Mouse (Mus musculus): ENCODE results near the gene Tmem203. TPM values are rescaled to one million over a fixed set of nuclear protein-coding genes. Genes with fewer than 3 reads are reported as not detected.

Gene Tmem203
- total RNA-seq, 2 experiments from 2014 or later: 30.5 to 31.4 TPM

Other genes starting within 250 kb of the Tmem203 start
- gene Nsmf, start 201.1 kb upstream of the Tmem203 start, total RNA-seq (2021): 100 to 1,000 TPM; 566 to 585 TPM
- gene Entpd8, start 175.1 kb upstream of the Tmem203 start, total RNA-seq (2021): not detected
- not detected for gene Noxa1, start 160.3 kb upstream of the Tmem203 start, total RNA-seq (2021)
- gene Nrarp, start 74.7 kb upstream of the Tmem203 start, total RNA-seq (2021): 10 to 100 TPM; 34.5 to 41.9 TPM
- 1 to 10 TPM; 1.8 to 1.9 TPM for gene Tor4a, start 58.6 kb upstream of the Tmem203 start, total RNA-seq (2021)
- 10 to 100 TPM; 51.1 to 56.9 TPM for gene Nelfb, start 44.0 kb upstream of the Tmem203 start, total RNA-seq (2021)
- not detected for gene Stpg3, start 40.8 kb upstream of the Tmem203 start, total RNA-seq (2021)
- gene Fam166a, start 36.7 kb upstream of the Tmem203 start, total RNA-seq (2021): not detected
- 100 to 1,000 TPM; 484 to 492 TPM for gene Tubb4b, start 30.7 kb upstream of the Tmem203 start, total RNA-seq (2021)
- gene Slc34a3, start 21.1 kb upstream of the Tmem203 start, total RNA-seq (2021): not detected
- gene Rnf224, start 18.7 kb upstream of the Tmem203 start, total RNA-seq (2021): not detected
- 100 to 1,000 TPM; 229 to 231 TPM for gene Rnf208, start 13.2 kb upstream of the Tmem203 start, total RNA-seq (2021)
- gene Cysrt1, start 13.0 kb upstream of the Tmem203 start, total RNA-seq (2021): not detected
- 1 to 10 TPM in 1 of 2 experiments, not detected in 1; 2.4 TPM for gene AL732309.1, start 8.6 kb upstream of the Tmem203 start, total RNA-seq (2021)
- 10 to 100 TPM; 10.8 to 14.6 TPM for gene Tprn, start 7.2 kb downstream of the Tmem203 start, total RNA-seq (2021)
- 10 to 100 TPM; 72.1 to 81.0 TPM for gene Ssna1, start 17.0 kb downstream of the Tmem203 start, total RNA-seq (2021)
- gene Anapc2, start 17.0 kb downstream of the Tmem203 start, total RNA-seq (2021): 10 to 100 TPM; 79.7 to 85.1 TPM
- not detected for gene Tmem210, start 32.7 kb downstream of the Tmem203 start, total RNA-seq (2021)
- gene Lrrc26, start 34.5 kb downstream of the Tmem203 start, total RNA-seq (2021): not detected
- gene Grin1, start 63.7 kb downstream of the Tmem203 start, total RNA-seq (2021): 100 to 1,000 TPM; 386 to 400 TPM
- gene Man1b1, start 76.9 kb downstream of the Tmem203 start, total RNA-seq (2021): 10 to 100 TPM; 57.6 to 64.0 TPM
- 10 to 100 TPM; 24.7 to 28.5 TPM for gene Dpp7, start 100.9 kb downstream of the Tmem203 start, total RNA-seq (2021)
- 10 to 100 TPM in 1 of 2 experiments, 1 to 10 TPM in 1; 6.3 to 12.1 TPM for gene Uap1l1, start 110.2 kb downstream of the Tmem203 start, total RNA-seq (2021)
- 1 to 10 TPM; 9.6 to 9.9 TPM for gene Sapcd2, start 116.9 kb downstream of the Tmem203 start, total RNA-seq (2021)
- gene Entpd2, start 140.4 kb downstream of the Tmem203 start, total RNA-seq (2021): 10 to 100 TPM; 12.2 to 15.6 TPM
- gene Npdc1, start 143.9 kb downstream of the Tmem203 start, total RNA-seq (2021): 100 to 1,000 TPM; 401 to 408 TPM
- gene Fut7, start 167.8 kb downstream of the Tmem203 start, total RNA-seq (2021): under 1 TPM; 0.22 to 0.41 TPM
- 100 to 1,000 TPM; 113 to 121 TPM for gene Abca2, start 173.3 kb downstream of the Tmem203 start, total RNA-seq (2021)
- under 1 TPM in 1 of 2 experiments, not detected in 1; 0.87 TPM for gene Clic3, start 201.4 kb downstream of the Tmem203 start, total RNA-seq (2021)
- gene Paxx, start 205.7 kb downstream of the Tmem203 start, total RNA-seq (2021): 10 to 100 TPM; 72.0 to 79.5 TPM
- gene Ptgds, start 214.6 kb downstream of the Tmem203 start, total RNA-seq (2021): 1,000 to 10,000 TPM; 1,004 to 1,053 TPM
- not detected for gene Lcn12, start 238.5 kb downstream of the Tmem203 start, total RNA-seq (2021)
- gene Fbxw5, start 245.3 kb downstream of the Tmem203 start, total RNA-seq (2021): 100 to 1,000 TPM; 127 TPM
- gene C8g, start 246.3 kb downstream of the Tmem203 start, total RNA-seq (2021): 1 to 10 TPM; 1.2 to 2.3 TPM